Mouse (Mus musculus) intestine, embryonic 15.5 days (tissue): ENCODE measurements around the gene Sugp2. TPM values are rescaled to one million over a fixed set of nuclear protein-coding genes. Genes with fewer than 3 reads are reported as not detected.

ENCODE experiments used
- ATAC-seq: fragments of 200-750 bp; cut with Nextera tagmentation; 2 replicates; pipeline ENCODE4 v1.8.0; 2017; ENCODE audit warnings: moderate TSS enrichment, moderate library complexity
- H3K27ac ChIP-seq: fragments of 300-500 bp; sonication (generic); 2 replicates; pipeline ENCODE4 v1.5.1; 2015; ENCODE audit warnings: mild to moderate bottlenecking, inconsistent platforms
- H3K27me3 ChIP-seq: fragments of 300-500 bp; sonication (generic); replicated peaks from 2 replicates; pipeline ENCODE4 v1.6.1; 2015; ENCODE audit warnings: inconsistent platforms
- H3K36me3 ChIP-seq: fragments of 300-500 bp; sonication (generic); 2 replicates; pipeline ENCODE4 v1.6.1; 2015; ENCODE audit warnings: inconsistent platforms
- H3K4me1 ChIP-seq: fragments of 300-500 bp; sonication (generic); replicated peaks from 2 replicates; pipeline ENCODE4 v1.6.1; 2015; ENCODE audit warnings: inconsistent platforms
- H3K4me2 ChIP-seq: fragments of 300-500 bp; sonication (generic); replicated peaks from 2 replicates; pipeline ENCODE4 v1.6.1; 2015; ENCODE audit warnings: mild to moderate bottlenecking, inconsistent platforms
- H3K4me3 ChIP-seq: fragments of 300-500 bp; sonication (generic); replicated peaks from 2 replicates; pipeline ENCODE4 v1.5.1; 2015; ENCODE audit warnings: inconsistent platforms
- H3K9ac ChIP-seq: fragments of 300-500 bp; sonication (generic); 2 replicates; pipeline ENCODE4 v1.6.1; 2015; ENCODE audit warnings: inconsistent platforms
- H3K9me3 ChIP-seq: fragments of 300-500 bp; sonication (generic); 2 replicates; pipeline ENCODE4 v1.6.1; 2016; ENCODE audit warnings: inconsistent platforms
- WGBS: fragments of 180-500 bp; shearing (Covaris S2); methylation state at CpG from one replicate; pipeline ENCODE4 v1.1.7; 2015; 5-methylcytosine and 5-hydroxymethylcytosine counted together
- polyA plus RNA-seq: library from polyadenylated mRNA; unstranded; fragments of >200 nt; fragmentation: Nextera tagmentation; extraction: Ambion mirVana; gene quantifications from 2 replicates; pipeline ENCODE4 v1.2.1, GENCODE M21; 2015

Gene Sugp2
- polyA plus RNA-seq, 1 experiment from 2014 or later = 20.6 TPM

GRCm38 (mm10) chr8:70323716-70324115, 89.7 kb downstream of the Sugp2 start:
- Histone ChIP-seq H3K9ac (no peak overlapping the region), H3K27ac (no peak overlapping the region), H3K4me1 (no peaks in the 10 kb centered on the region), H3K36me3 (no peaks in the 10 kb centered on the region), H3K4me3 (no peak overlapping the region), H3K27me3 (no peaks in the 10 kb centered on the region), H3K4me2 (no peak overlapping the region), H3K9me3 (no peaks in the 10 kb centered on the region)
- no peak for ATAC-seq
- WGBS = 91% methylated on average over 3 of the region's 3 CpGs

- Histone ChIP-seq H3K4me3 (no peak overlapping the region), H3K27ac (no peak overlapping the region), H3K27me3 (peaks cover 3% of the 10 kb centered on the region; the same call in 1 of the 2 replicates), H3K9ac (no peak overlapping the region), H3K36me3 (peaks cover 11% of the 10 kb centered on the region), H3K4me1 (peaks cover 14% of the 10 kb centered on the region), H3K4me2 (no peak overlapping the region), H3K9me3 (no peaks in the 10 kb centered on the region)
- no peak for ATAC-seq
- WGBS = 85% methylated on average over 6 of the region's 6 CpGs
Measured at GRCm38 (mm10) chr8:70327512-70327911, 93.5 kb downstream of the Sugp2 start.

- H3K9ac ChIP-seq = no peak within 1 kb of the TSS
- H3K9me3 ChIP-seq = no peaks in the 10 kb centered on the region
- peak within 1 kb of the TSS; percentile 39 for H3K4me2 ChIP-seq
- 0 out of 2 replicates have a peak within 1 kb of the TSS, but pooled peaks have one; percentile 10 for H3K4me3 ChIP-seq
- H3K27ac ChIP-seq = no peak within 1 kb of the TSS
- peaks cover 29% of the 10 kb centered on the region for H3K36me3 ChIP-seq
- peaks cover 14% of the 10 kb centered on the region for H3K4me1 ChIP-seq
- peaks cover 3% of the 10 kb centered on the region; the same call in 1 of the 2 replicates for H3K27me3 ChIP-seq
- peak; percentile 17; the same call in 1 of the 2 replicates for ATAC-seq
- WGBS = 32% methylated on average over 14 of the region's 14 CpGs
Measured at GRCm38 (mm10) chr8:70329124-70329834, 95.3 kb downstream of the Sugp2 start, which contains the start of gene Gdf1. Gdf1 (plus strand) TSS chr8:70329817.

Other genes starting within 250 kb of the Sugp2 start
- 51.2 and 54.7 TPM in 2 replicates for gene Gatad2a, start 237.8 kb upstream of the Sugp2 start, polyA plus RNA-seq
- gene Mau2, start 191.5 kb upstream of the Sugp2 start, polyA plus RNA-seq = 43.1 and 46.4 TPM in 2 replicates
- gene Sugp1, start 191.4 kb upstream of the Sugp2 start, polyA plus RNA-seq = 36.3 and 37.5 TPM in 2 replicates
- gene Tm6sf2, start 161.3 kb upstream of the Sugp2 start, polyA plus RNA-seq = 42.8 and 52.6 TPM in 2 replicates
- 0.06 and 0.11 TPM in 2 replicates for gene Hapln4, start 150.8 kb upstream of the Sugp2 start, polyA plus RNA-seq
- 1.6 and 1.7 TPM in 2 replicates for gene Ncan, start 113.4 kb upstream of the Sugp2 start, polyA plus RNA-seq
- 47.4 and 48.9 TPM in 2 replicates for gene Nr2c2ap, start 102.9 kb upstream of the Sugp2 start, polyA plus RNA-seq
- 11.7 and 12.3 TPM in 2 replicates for gene Rfxank, start 95.1 kb upstream of the Sugp2 start, polyA plus RNA-seq
- 34.6 and 40.1 TPM in 2 replicates for gene Borcs8, start 94.7 kb upstream of the Sugp2 start, polyA plus RNA-seq
- gene Mef2b, start 94.5 kb upstream of the Sugp2 start, polyA plus RNA-seq = 0.11 TPM in 1 of 2 replicates, not detected in the other
- gene Tmem161a, start 61.9 kb upstream of the Sugp2 start, polyA plus RNA-seq = 55.7 and 64.3 TPM in 2 replicates
- gene Slc25a42, start 21.9 kb upstream of the Sugp2 start, polyA plus RNA-seq = 5.8 and 6.0 TPM in 2 replicates
- gene Armc6, start 240 bp downstream of the Sugp2 start, polyA plus RNA-seq = 25.4 and 26.4 TPM in 2 replicates
- gene Homer3, start 48.6 kb downstream of the Sugp2 start, polyA plus RNA-seq = 27.7 and 31.5 TPM in 2 replicates
- 45.8 and 52.7 TPM in 2 replicates for gene Ddx49, start 68.3 kb downstream of the Sugp2 start, polyA plus RNA-seq
- gene Cope, start 68.3 kb downstream of the Sugp2 start, polyA plus RNA-seq = 331 and 429 TPM in 2 replicates
- 3.6 TPM in 2 replicates for gene Cers1, start 81.5 kb downstream of the Sugp2 start, polyA plus RNA-seq
- 0.38 and 1.4 TPM in 2 replicates for gene Gdf1, start 95.6 kb downstream of the Sugp2 start, polyA plus RNA-seq
- gene Upf1, start 119.1 kb downstream of the Sugp2 start, polyA plus RNA-seq = 14.6 and 15.7 TPM in 2 replicates
- 0.39 and 0.82 TPM in 2 replicates for gene Comp, start 139.3 kb downstream of the Sugp2 start, polyA plus RNA-seq
- gene Crtc1, start 205.4 kb downstream of the Sugp2 start, polyA plus RNA-seq = 14.8 and 15.0 TPM in 2 replicates
- gene Klhl26, start 242.7 kb downstream of the Sugp2 start, polyA plus RNA-seq = 18.7 and 20.8 TPM in 2 replicates